Mouse (Mus musculus) hindbrain, postnatal 0 days (tissue): Measurements from ENCODE around the gene Kif23. TPM values are rescaled to one million over a fixed set of nuclear protein-coding genes. Genes with fewer than 3 reads are reported as not detected.

Experiments
- ATAC-seq: fragments of 200-750 bp; cut with Nextera tagmentation; 2 replicates; pipeline ENCODE4 v1.8.0; 2017; ENCODE audit warnings: mild to moderate bottlenecking, moderate TSS enrichment, moderate library complexity
- DNase-seq: peaks from one replicate; pipeline ENCODE4 v3.0.0-alpha.2; 2015; ENCODE audit warnings: low spot score
- H3K27ac ChIP-seq: fragments of 300-500 bp; sonication (generic); 2 replicates; pipeline ENCODE4 v1.5.1; 2014; ENCODE audit warnings: mild to moderate bottlenecking
- H3K27me3 ChIP-seq: fragments of 300-500 bp; sonication (generic); 2 replicates; pipeline ENCODE4 v1.6.1; 2014; ENCODE audit warnings: low read length, mixed read lengths; ENCODE audit not compliant: insufficient read depth
- H3K36me3 ChIP-seq: fragments of 300-500 bp; sonication (generic); 2 replicates; pipeline ENCODE4 v1.6.1; 2014; ENCODE audit warnings: low read length, mixed read lengths; ENCODE audit not compliant: insufficient read depth
- H3K4me1 ChIP-seq: fragments of 300-500 bp; sonication (generic); 2 replicates; pipeline ENCODE4 v1.6.1; 2014; ENCODE audit warnings: antibody characterized with exemption, low read length, mixed read lengths; ENCODE audit not compliant: insufficient read depth
- H3K4me2 ChIP-seq: fragments of 300-500 bp; sonication (generic); 2 replicates; pipeline ENCODE4 v1.6.1; 2014; ENCODE audit warnings: low read depth, mild to moderate bottlenecking, low read length, moderate library complexity, mixed read lengths
- H3K4me3 ChIP-seq: fragments of 300-500 bp; sonication (generic); 2 replicates; pipeline ENCODE4 v1.5.1; 2014; ENCODE audit warnings: low read length
- H3K9ac ChIP-seq: fragments of 300-500 bp; sonication (generic); replicated peaks from 2 replicates; pipeline ENCODE4 v1.6.1; 2014; ENCODE audit warnings: mild to moderate bottlenecking, low read length, moderate library complexity, mixed read lengths
- H3K9me3 ChIP-seq: fragments of 300-500 bp; sonication (generic); 2 replicates; pipeline ENCODE4 v1.6.1; 2016; ENCODE audit warnings: low read length, mixed read lengths
- CTCF ChIP-seq: IDR thresholded peaks from 2 replicates; pipeline ENCODE4 v1.5.1; 2016; ENCODE audit warnings: antibody characterized with exemption, control low read depth, low read depth
- WGBS: fragments of 180-500 bp; shearing (Covaris S2); extraction: QIAGEN DNeasy Blood & Tissue Kit; methylation state at CpG from one replicate; pipeline ENCODE4 v1.1.7; 2014; 5-methylcytosine and 5-hydroxymethylcytosine counted together
- polyA plus RNA-seq: library from polyadenylated mRNA; unstranded; fragments of >200 nt; fragmentation: Nextera tagmentation; extraction: Ambion mirVana; gene quantifications from 2 replicates; pipeline ENCODE4 v1.2.1, GENCODE M21; 2015
- total RNA-seq: library from RNA; depleted of rRNA; stranded (reverse); fragments of >200 nt; gene quantifications from 2 replicates; pipeline ENCODE4 v1.2.3, GENCODE M21; 2014

The Kif23 gene
- total and polyA plus RNA-seq, 2 experiments from 2014 or later: 4.5 to 14.7 TPM

- TF ChIP-seq CTCF: no peak
- no peaks in the 10 kb centered on the region for H3K4me1 ChIP-seq
- H3K9ac ChIP-seq: no peak overlapping the region
- no peak overlapping the region for H3K27ac ChIP-seq
- no peak overlapping the region for H3K4me3 ChIP-seq
- no peaks in the 10 kb centered on the region for H3K36me3 ChIP-seq
- no peak for ATAC-seq
- DNase-seq: no peak
- H3K9me3 ChIP-seq: no peaks in the 10 kb centered on the region
- WGBS: 96% methylated on average over 6 of the region's 6 CpGs
- H3K27me3 ChIP-seq: no peaks in the 10 kb centered on the region
- no peak overlapping the region for H3K4me2 ChIP-seq
Observed at GRCm38 (mm10) chr9:61920331-61920730, 26.2 kb downstream of the Kif23 start.

- H3K36me3 ChIP-seq: no peaks in the 10 kb centered on the region
- 92% methylated on average over 5 of the region's 5 CpGs for WGBS
- no peaks in the 10 kb centered on the region for H3K4me1 ChIP-seq
- H3K27me3 ChIP-seq: no peaks in the 10 kb centered on the region
- no peak overlapping the region for H3K4me3 ChIP-seq
- H3K9me3 ChIP-seq: no peaks in the 10 kb centered on the region
- no peak for DNase-seq
- no peak overlapping the region for H3K4me2 ChIP-seq
- no peak overlapping the region for H3K9ac ChIP-seq
- TF ChIP-seq CTCF: no peak
- no peak overlapping the region for H3K27ac ChIP-seq
- no peak for ATAC-seq
Observed at GRCm38 (mm10) chr9:61919464-61919863, 27.1 kb downstream of the Kif23 start.

- WGBS: 91% methylated on average over 6 of the region's 6 CpGs
- H3K27me3 ChIP-seq: no peaks in the 10 kb centered on the region
- DNase-seq (no peak), ATAC-seq (no peak)
- H3K4me1 ChIP-seq: 0 out of 2 replicates have a peak, but pooled peaks cover 3% of the 10 kb centered on the region
- no peak for TF ChIP-seq CTCF
- peaks cover 3% of the 10 kb centered on the region for H3K36me3 ChIP-seq
- no peak overlapping the region for H3K4me2 ChIP-seq
- H3K9ac ChIP-seq: no peak overlapping the region
- no peak overlapping the region for H3K4me3 ChIP-seq
- no peak overlapping the region for H3K27ac ChIP-seq
- no peaks in the 10 kb centered on the region for H3K9me3 ChIP-seq
Observed at GRCm38 (mm10) chr9:61917436-61917835, 29.1 kb downstream of the Kif23 start.

DNA sequence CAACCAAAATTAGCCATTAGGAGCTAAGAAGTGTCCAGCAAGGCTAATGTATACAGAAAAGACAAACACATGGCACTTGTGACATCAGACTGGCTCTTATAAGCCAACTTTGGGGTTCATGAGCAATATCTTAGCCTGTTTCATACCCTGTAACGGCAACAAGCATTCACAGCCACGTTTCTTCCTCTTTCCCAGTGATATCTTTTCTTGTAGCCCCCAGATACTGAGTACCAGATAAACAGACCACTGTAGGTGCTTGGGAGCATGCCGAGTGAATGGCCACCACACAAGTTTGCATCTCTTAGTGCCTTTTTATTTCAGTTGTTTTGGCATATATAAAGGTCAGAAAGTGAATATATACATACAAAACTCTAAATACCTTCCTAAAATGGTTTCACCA, 29.6 kb downstream of the Kif23 start:
- no peak overlapping the region for H3K4me2 ChIP-seq
- ATAC-seq: no peak
- peaks cover 7% of the 10 kb centered on the region for H3K36me3 ChIP-seq
- no peak overlapping the region for H3K9ac ChIP-seq
- H3K4me1 ChIP-seq: 0 out of 2 replicates have a peak, but pooled peaks cover 3% of the 10 kb centered on the region
- 89% methylated on average over 3 of the region's 3 CpGs for WGBS
- H3K27me3 ChIP-seq: no peaks in the 10 kb centered on the region
- H3K4me3 ChIP-seq: no peak overlapping the region
- no peak overlapping the region for H3K27ac ChIP-seq
- H3K9me3 ChIP-seq: no peaks in the 10 kb centered on the region
- no peak for DNase-seq
- TF ChIP-seq CTCF: no peak

- Histone ChIP-seq H3K36me3 (peaks cover 14% of the 10 kb centered on the region), H3K4me3 (peak overlapping the region; percentile 89; the same call in 1 of the 2 replicates), H3K4me2 (peak overlapping the region; percentile 65), H3K27ac (peak overlapping the region; percentile 94; the same call in 1 of the 2 replicates), H3K27me3 (no peaks in the 10 kb centered on the region), H3K9ac (peak overlapping the region; percentile 69; the same call in 1 of the 2 replicates), H3K9me3 (no peaks in the 10 kb centered on the region), H3K4me1 (0 out of 2 replicates have a peak, but pooled peaks cover 3% of the 10 kb centered on the region)
- 42% methylated on average over 4 of the region's 4 CpGs for WGBS
- DNase-seq: no peak
- no peak for ATAC-seq
- no peak for TF ChIP-seq CTCF
Observed at GRCm38 (mm10) chr9:61915393-61916005, 31.1 kb downstream of the Kif23 start.

DNA sequence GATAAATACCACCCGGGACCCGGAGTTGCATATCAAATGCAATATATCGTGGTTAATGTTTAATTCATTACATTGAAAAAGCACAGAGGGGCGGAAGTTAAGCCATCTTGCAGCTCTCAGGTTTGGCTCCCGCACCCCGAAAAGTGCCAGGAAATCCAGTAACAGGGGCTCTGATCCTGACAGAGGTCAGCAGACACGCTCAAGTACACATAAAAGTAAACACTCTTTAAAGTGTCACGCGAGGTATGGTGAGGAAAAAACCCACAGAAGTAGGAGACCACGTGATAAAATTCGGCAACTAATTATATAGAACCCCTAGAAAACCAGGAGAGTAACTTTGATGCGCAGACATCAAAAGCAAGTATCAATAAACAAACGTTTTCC, 31.7 kb downstream of the Kif23 start:
- Histone ChIP-seq H3K4me2 (peak overlapping the region; percentile 65), H3K27ac (peak overlapping the region; percentile 94), H3K9me3 (no peaks in the 10 kb centered on the region), H3K36me3 (peaks cover 14% of the 10 kb centered on the region), H3K4me1 (0 out of 2 replicates have a peak, but pooled peaks cover 3% of the 10 kb centered on the region), H3K27me3 (no peaks in the 10 kb centered on the region), H3K4me3 (peak overlapping the region; percentile 89), H3K9ac (peak overlapping the region; percentile 69)
- no peak for ATAC-seq
- TF ChIP-seq CTCF: no peak
- no peak for DNase-seq
- 3% methylated on average over 13 of the region's 13 CpGs for WGBS

DNA sequence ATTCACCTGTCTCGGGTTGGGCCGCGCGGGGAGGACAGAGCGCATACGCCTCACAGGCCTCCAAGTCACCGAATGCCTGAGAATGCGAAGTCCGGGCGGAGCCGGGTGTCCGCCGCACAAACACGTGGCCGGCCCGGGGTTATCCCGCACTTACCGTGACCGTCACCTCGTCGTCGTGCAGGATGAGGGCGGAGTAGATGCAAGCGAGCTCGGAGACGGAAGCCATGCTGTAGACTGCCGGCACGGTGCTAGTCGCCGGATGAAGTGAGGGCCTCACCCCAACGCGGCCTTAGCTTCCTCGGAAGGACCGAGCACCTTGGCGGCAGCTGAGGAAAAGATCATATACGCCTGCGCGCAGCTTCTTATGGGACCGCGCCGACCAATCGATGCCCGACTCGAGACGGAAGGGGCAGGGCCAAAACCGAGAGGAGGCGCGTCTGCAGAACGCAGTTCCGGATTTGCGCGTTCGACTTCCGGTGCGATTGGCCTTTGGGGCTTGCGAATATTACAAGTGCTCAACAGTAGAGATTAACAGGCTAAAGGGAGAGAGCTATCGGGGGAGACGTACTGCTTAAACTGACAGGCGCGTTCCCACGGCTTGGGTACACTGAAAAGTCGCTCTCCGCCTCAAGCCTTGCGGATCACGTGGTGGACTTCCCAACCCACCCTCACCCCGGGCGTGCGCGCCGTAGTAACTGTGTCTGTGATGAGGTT, 32.2 kb downstream of the Kif23 start, which contains the start of gene Rplp1:
Rplp1 (minus strand) TSS at position 340 of the 714 bp plus-strand sequence.
- TF ChIP-seq CTCF: no peak
- ATAC-seq: peak; percentile 97
- Histone ChIP-seq H3K4me2 (peak within 1 kb of the TSS; percentile 65), H3K4me3 (peak within 1 kb of the TSS; percentile 89), H3K36me3 (peaks cover 14% of the 10 kb centered on the region), H3K27ac (peak within 1 kb of the TSS; percentile 94), H3K9me3 (no peaks in the 10 kb centered on the region), H3K9ac (peak within 1 kb of the TSS; percentile 69), H3K27me3 (no peaks in the 10 kb centered on the region), H3K4me1 (0 out of 2 replicates have a peak, but pooled peaks cover 3% of the 10 kb centered on the region)
- DNase-seq: peak; percentile 98
- under 1% methylated on average over 70 of the region's 70 CpGs for WGBS
